Mouse (Mus musculus): ENCODE data around the gene Polrmt.

- no peak for TF ChIP-seq CTCF (IDR thresholded peaks at IDR 0.05; ENCODE audit: low read depth, low read length)
- no peak for TF ChIP-seq TAL1 (conservative IDR thresholded peaks at IDR 0.05; ENCODE audit: low read depth, low read length)
- no peak for TF ChIP-seq POLR2AphosphoS5 (IDR thresholded peaks at IDR 0.05; ENCODE audit: insufficient replicate concordance, low read depth, low read length)
- TF ChIP-seq GATA1 (IDR thresholded peaks at IDR 0.05; ENCODE audit: borderline replicate concordance, low read length) = no peak
- TF ChIP-seq GATA2 (IDR thresholded peaks at IDR 0.05; ENCODE audit: borderline replicate concordance, low read depth, low read length) = no peak
Observed at GRCm38 (mm10) chr10:79735361-79735760, 11.0 kb downstream of the Polrmt start.
